Mouse (Mus musculus) stomach, embryonic 16.5 days (tissue): ENCODE data around the gene C130050O18Rik. TPM values are rescaled to one million over a fixed set of nuclear protein-coding genes. Genes with fewer than 3 reads are reported as not detected.

Experiments
- ATAC-seq: fragments of 200-750 bp; cut with Nextera tagmentation; 2 replicates; pipeline ENCODE4 v1.8.0; 2017; ENCODE audit warnings: moderate number of reproducible peaks, moderate TSS enrichment; ENCODE audit not compliant: insufficient read depth, low FRiP score
- H3K27ac ChIP-seq: fragments of 300-500 bp; sonication (generic); 2 replicates; pipeline ENCODE4 v1.5.1; 2014; ENCODE audit warnings: low read length
- H3K27me3 ChIP-seq: fragments of 300-500 bp; sonication (generic); 2 replicates; pipeline ENCODE4 v1.6.1; 2014; ENCODE audit warnings: low read length, control low read depth, mixed read lengths; ENCODE audit not compliant: control insufficient read depth, insufficient read depth
- H3K36me3 ChIP-seq: fragments of 300-500 bp; sonication (generic); 2 replicates; pipeline ENCODE4 v1.6.1; 2014; ENCODE audit warnings: low read length; ENCODE audit not compliant: control insufficient read depth, insufficient read depth
- H3K4me1 ChIP-seq: fragments of 300-500 bp; sonication (generic); 2 replicates; pipeline ENCODE4 v1.6.1; 2014; ENCODE audit warnings: low read length, control low read depth, mixed read lengths; ENCODE audit not compliant: control insufficient read depth, insufficient read depth
- H3K4me2 ChIP-seq: fragments of 300-500 bp; sonication (generic); 2 replicates; pipeline ENCODE4 v1.6.1; 2014; ENCODE audit warnings: low read depth, low read length, mixed read lengths
- H3K4me3 ChIP-seq: fragments of 300-500 bp; sonication (generic); replicated peaks from 2 replicates; pipeline ENCODE4 v1.5.1; 2014; ENCODE audit warnings: mild to moderate bottlenecking, low read length
- H3K9ac ChIP-seq: fragments of 300-500 bp; sonication (generic); 2 replicates; pipeline ENCODE4 v1.6.1; 2014; ENCODE audit warnings: low read length
- H3K9me3 ChIP-seq: fragments of 300-500 bp; sonication (generic); replicated peaks from 2 replicates; pipeline ENCODE4 v1.6.1; 2016; ENCODE audit warnings: low read length, control low read depth; ENCODE audit not compliant: control insufficient read depth
- WGBS: fragments of 180-500 bp; shearing (Covaris S2); extraction: QIAGEN DNeasy Blood & Tissue Kit; methylation state at CpG from one replicate; pipeline ENCODE4 v1.1.7; 2014; 5-methylcytosine and 5-hydroxymethylcytosine counted together
- microRNA counts: library from miRNA; unstranded; fragments of <30 nt; microRNA quantifications from one replicate; lab custom pipeline; 2016
- microRNA-seq: library from miRNA; unstranded; fragments of <30 nt; microRNA quantifications from one replicate; pipeline ENCODE4, GENCODE M21; 2016
- polyA plus RNA-seq: library from polyadenylated mRNA; unstranded; fragments of >200 nt; fragmentation: Nextera tagmentation; extraction: Ambion mirVana; gene quantifications from 2 replicates; pipeline ENCODE4 v1.2.1, GENCODE M21; 2015

Gene C130050O18Rik
- polyA plus RNA-seq, 1 experiment from 2014 or later, result 0.80 TPM

DNA sequence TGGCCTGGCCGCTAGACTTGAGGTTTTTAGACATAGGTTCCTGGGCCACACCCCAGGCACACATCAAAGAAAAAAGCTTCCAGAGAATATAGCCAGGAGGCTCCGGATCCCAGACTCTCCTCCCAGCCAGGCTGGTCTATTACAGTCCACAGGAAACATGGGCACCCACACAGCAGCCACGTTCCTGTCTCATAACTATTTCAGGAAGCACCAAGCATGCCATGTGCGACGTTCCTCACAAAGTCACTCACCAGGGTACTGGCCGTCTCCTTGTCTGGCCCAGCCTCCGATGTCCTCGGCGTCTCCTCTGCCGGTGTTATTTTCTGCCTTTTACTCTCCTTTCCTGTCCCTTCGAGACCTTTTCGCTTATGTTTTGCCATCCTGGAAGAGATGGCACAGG, 50.1 kb downstream of the C130050O18Rik start:
- no peak for ATAC-seq

GRCm38 (mm10) chr5:139457241-139457640, 52.2 kb downstream of the C130050O18Rik start:
- Histone ChIP-seq H3K4me3 (no peak overlapping the region), H3K36me3 (no peaks in the 10 kb centered on the region; the same call in 1 of the 2 replicates), H3K9me3 (no peaks in the 10 kb centered on the region), H3K9ac (no peak overlapping the region), H3K4me1 (peaks cover 8% of the 10 kb centered on the region; the same call in 1 of the 2 replicates), H3K27me3 (no peaks in the 10 kb centered on the region), H3K27ac (peak overlapping the region; percentile 70), H3K4me2 (no peak overlapping the region)
- ATAC-seq, result no peak
- 63% methylated on average over 8 of the region's 8 CpGs for WGBS

More for the DNA sequence above, 50.1 kb downstream of the C130050O18Rik start:
- no peak overlapping the region for H3K4me3 ChIP-seq
- no peak overlapping the region for H3K4me2 ChIP-seq
- H3K4me1 ChIP-seq, result peaks cover 8% of the 10 kb centered on the region; the same call in 1 of the 2 replicates
- no peaks in the 10 kb centered on the region; the same call in 1 of the 2 replicates for H3K36me3 ChIP-seq
- H3K9ac ChIP-seq, result no peak overlapping the region
- no peaks in the 10 kb centered on the region for H3K9me3 ChIP-seq
- no peak overlapping the region for H3K27ac ChIP-seq
- 87% methylated on average over 12 of the region's 12 CpGs for WGBS
- no peaks in the 10 kb centered on the region for H3K27me3 ChIP-seq

- 8% methylated on average over 10 of the region's 10 CpGs for WGBS
Observed at GRCm38 (mm10) chr5:139459938-139460337, 54.9 kb downstream of the C130050O18Rik start.

DNA sequence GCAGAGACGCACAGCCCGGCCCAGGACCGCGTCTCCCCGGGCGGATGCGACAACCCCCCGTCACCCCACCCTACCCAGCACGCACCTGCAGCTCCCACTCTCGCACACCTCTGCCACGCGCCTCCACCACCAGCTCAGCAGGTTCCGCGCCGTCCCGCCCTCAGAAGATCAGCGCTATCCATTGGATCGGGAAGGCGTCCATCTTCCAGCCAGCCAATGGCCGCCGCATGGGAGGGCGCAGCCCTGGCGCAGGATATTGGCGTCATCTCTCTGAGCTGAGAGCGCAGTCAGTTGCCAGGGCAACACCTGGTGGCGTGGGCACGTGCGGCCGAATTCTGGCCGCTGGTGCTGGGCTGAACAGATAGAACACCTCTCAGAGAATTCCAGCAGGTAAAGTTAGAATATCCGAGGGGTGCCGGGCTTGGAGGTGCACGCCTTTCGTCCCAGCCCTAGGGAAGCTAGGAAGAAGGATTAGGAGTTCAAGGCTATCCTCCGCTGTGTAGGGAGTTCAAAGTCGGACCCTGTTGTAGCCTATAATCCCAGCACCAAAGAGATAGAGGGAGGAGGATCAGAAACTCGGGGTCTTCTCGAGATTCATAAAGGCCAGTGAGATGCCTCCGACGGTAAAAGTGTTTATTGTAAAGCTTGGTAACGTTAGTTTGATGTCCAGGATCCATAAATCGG, 55.4 kb downstream of the C130050O18Rik start, which contains the start of gene 3110082I17Rik:
TSS of gene 3110082I17Rik (minus strand) at position 144 of the 684 bp plus-strand sequence.
- Histone ChIP-seq H3K4me1 (peaks cover 8% of the 10 kb centered on the region; the same call in 1 of the 2 replicates), H3K9ac (peak within 1 kb of the TSS; percentile 70), H3K27ac (no peak within 1 kb of the TSS), H3K27me3 (no peaks in the 10 kb centered on the region), H3K4me2 (peak within 1 kb of the TSS; percentile 96), H3K36me3 (no peaks in the 10 kb centered on the region), H3K4me3 (peak within 1 kb of the TSS; percentile 60), H3K9me3 (no peaks in the 10 kb centered on the region)
- ATAC-seq, result peak; percentile 98
- 4% methylated on average over 42 of the region's 42 CpGs for WGBS

More at GRCm38 (mm10) chr5:139459938-139460337, 54.9 kb downstream of the C130050O18Rik start:
- H3K4me2 ChIP-seq, result peak overlapping the region; percentile 96
- no peak overlapping the region for H3K27ac ChIP-seq
- H3K27me3 ChIP-seq, result no peaks in the 10 kb centered on the region
- no peaks in the 10 kb centered on the region; the same call in 1 of the 2 replicates for H3K36me3 ChIP-seq
- peak overlapping the region; percentile 70 for H3K9ac ChIP-seq
- peak overlapping the region; percentile 60 for H3K4me3 ChIP-seq
- ATAC-seq, result no peak
- peaks cover 8% of the 10 kb centered on the region; the same call in 1 of the 2 replicates for H3K4me1 ChIP-seq
- H3K9me3 ChIP-seq, result no peaks in the 10 kb centered on the region

DNA sequence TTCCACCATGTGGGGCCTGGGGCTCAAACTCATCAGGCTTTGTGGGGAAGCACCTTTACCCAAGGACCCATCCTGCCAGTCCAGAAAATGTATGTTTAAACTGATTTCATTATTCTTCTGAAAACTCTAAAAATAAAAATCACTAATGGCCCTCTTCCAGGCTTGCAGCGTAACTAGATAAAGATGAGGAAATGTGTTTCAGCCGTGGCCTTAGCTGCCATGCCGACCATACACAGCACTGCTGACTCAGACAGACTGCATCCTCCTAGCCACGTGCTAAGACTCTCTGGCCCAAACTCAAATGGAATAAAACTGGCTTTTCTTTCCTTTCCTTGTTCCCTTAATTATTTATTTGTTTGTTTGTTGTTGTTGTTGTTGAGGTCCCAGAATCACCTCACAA, 59.8 kb downstream of the C130050O18Rik start:
- Histone ChIP-seq H3K9ac (no peak overlapping the region), H3K4me2 (no peak overlapping the region), H3K9me3 (no peaks in the 10 kb centered on the region), H3K27ac (no peak overlapping the region), H3K4me1 (0 out of 2 replicates have a peak, but pooled peaks cover 2% of the 10 kb centered on the region), H3K4me3 (no peak overlapping the region), H3K27me3 (no peaks in the 10 kb centered on the region), H3K36me3 (no peaks in the 10 kb centered on the region)
- 58% methylated on average over 4 of the region's 4 CpGs for WGBS
- ATAC-seq, result no peak

MicroRNAs encoded within 50 kb of the gene (microRNA counts, 519-probe panel; counts per million panel counts)
- not detected for microRNA mmu-miR-339-3p (lab: Ali Mortazavi, UCI)
- not detected for microRNA mmu-miR-339-5p (lab: Ali Mortazavi, UCI)

Small RNA genes within 50 kb of the gene (microRNA-seq; reads per million reads assigned to microRNA genes)
- 435 reads per million, percentile 70 among the genes with 10 or more reads in this experiment for gene Mir339

Other genes with a start within 250 kb of the C130050O18Rik start
- gene Sun1, start 204.6 kb upstream of the C130050O18Rik start, polyA plus RNA-seq, result 56.2 and 58.3 TPM in 2 replicates
- 136 and 142 TPM in 2 replicates for gene Get4, start 153.0 kb upstream of the C130050O18Rik start, polyA plus RNA-seq
- gene Adap1, start 79.7 kb upstream of the C130050O18Rik start, polyA plus RNA-seq, result 2.4 and 2.6 TPM in 2 replicates
- gene Cox19, start 53.9 kb upstream of the C130050O18Rik start, polyA plus RNA-seq, result 107 and 114 TPM in 2 replicates
- 11.4 and 11.5 TPM in 2 replicates for gene Cyp2w1, start 52.7 kb upstream of the C130050O18Rik start, polyA plus RNA-seq
- gene Gpr146, start 27.6 kb upstream of the C130050O18Rik start, polyA plus RNA-seq, result 3.1 and 4.2 TPM in 2 replicates
- gene Gper1, start 17.9 kb downstream of the C130050O18Rik start, polyA plus RNA-seq, result 2.9 and 3.6 TPM in 2 replicates
- 35.2 and 35.7 TPM in 2 replicates for gene 3110082I17Rik, start 55.2 kb downstream of the C130050O18Rik start, polyA plus RNA-seq
- gene Zfand2a, start 79.3 kb downstream of the C130050O18Rik start, polyA plus RNA-seq, result 7.1 and 8.2 TPM in 2 replicates
- not detected in 2 replicates for gene Uncx, start 138.2 kb downstream of the C130050O18Rik start, polyA plus RNA-seq